Mouse (Mus musculus) large intestine, adult 2 months (tissue): ENCODE data around the gene Rasl11b. TPM values are rescaled to one million over a fixed set of nuclear protein-coding genes. Genes with fewer than 3 reads are reported as not detected.

Experiments used
- DNase-seq: peaks from one replicate; pipeline ENCODE4 v3.0.0-alpha.2; 2012; ENCODE audit warnings: low read depth, low spot score
- WGBS: fragments of 180-500 bp; shearing (Covaris S2); methylation state at CpG from one replicate; pipeline ENCODE4 v1.1.7; 2018; 5-methylcytosine and 5-hydroxymethylcytosine counted together
- polyA plus RNA-seq: library from polyadenylated mRNA; depleted of rRNA; stranded (reverse); fragments of >200 nt; gene quantifications from 2 replicates; pipeline ENCODE4 v1.2.3, GENCODE M21; 2012; rRNA removed

The Rasl11b gene
- 7.3 and 7.9 TPM in 2 replicates for polyA plus RNA-seq

GRCm38 (mm10) chr5:74194841-74195613, at the start of gene Rasl11b:
Rasl11b (plus strand) TSS chr5:74195286.
- 1% methylated on average over 82 of the region's 82 CpGs for WGBS
- peak; percentile 37 for DNase-seq

DNA sequence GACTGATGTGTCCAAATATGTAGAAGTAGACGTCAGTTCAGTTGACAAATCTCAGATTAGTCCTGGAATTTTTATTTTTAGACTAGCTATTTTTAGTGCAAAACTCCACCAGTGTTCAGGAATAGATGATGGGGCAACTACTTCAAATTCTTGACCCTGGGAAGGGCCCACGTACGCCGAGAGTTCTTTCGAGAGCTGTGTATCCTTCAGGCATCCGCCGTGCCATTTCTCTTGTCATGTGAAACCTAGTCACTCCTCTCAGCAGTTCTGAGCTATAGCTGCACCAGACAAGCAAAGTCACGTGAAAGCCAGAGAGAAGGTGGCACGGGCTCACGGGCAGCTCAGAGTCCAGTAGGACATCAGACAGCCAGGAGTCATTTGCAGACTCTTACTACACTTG, 47.5 kb upstream of the Rasl11b start:
- WGBS: 77% methylated on average over 10 of the region's 10 CpGs
- no peak for DNase-seq

DNA sequence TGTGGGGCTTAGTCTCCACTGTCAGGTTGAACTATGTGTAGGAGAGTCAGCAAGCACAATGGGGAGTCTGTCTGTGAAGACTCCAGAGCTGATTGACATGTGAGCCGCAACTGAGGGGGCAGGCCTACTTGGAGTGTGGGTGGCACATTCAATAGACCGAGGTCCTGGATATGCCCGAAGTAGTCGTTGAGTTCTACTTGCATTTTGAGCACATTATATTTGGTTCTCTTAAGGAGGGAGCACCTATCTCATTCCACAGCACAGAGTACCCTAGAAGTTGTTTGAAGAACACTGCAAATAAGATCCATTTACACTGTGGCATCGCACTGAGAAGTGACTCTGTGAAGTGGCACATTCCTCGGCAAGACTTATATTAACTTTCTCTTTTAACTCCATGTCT, 45.1 kb upstream of the Rasl11b start:
- 85% methylated on average over 6 of the region's 6 CpGs for WGBS
- DNase-seq: no peak

DNA sequence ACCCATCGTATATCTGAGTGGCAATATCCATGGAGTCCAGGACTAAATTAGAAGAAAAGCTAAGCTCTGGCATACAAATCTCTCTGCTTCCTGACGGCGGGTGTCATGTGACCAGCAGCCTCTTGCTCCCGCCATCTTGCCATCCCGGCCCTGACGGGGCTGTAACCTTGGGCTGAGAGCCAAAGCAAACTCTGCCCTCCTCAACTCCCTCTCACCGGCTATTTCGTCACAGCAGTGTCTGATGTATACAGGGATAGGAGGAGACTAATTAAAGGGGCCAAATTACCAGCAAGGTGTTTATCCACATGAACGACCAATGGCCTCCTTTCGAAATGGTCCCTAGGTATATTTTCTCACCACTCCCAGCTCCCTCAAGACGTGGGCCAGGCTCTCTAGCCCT, 43.3 kb upstream of the Rasl11b start:
- DNase-seq: no peak
- 48% methylated on average over 11 of the region's 11 CpGs for WGBS

DNA sequence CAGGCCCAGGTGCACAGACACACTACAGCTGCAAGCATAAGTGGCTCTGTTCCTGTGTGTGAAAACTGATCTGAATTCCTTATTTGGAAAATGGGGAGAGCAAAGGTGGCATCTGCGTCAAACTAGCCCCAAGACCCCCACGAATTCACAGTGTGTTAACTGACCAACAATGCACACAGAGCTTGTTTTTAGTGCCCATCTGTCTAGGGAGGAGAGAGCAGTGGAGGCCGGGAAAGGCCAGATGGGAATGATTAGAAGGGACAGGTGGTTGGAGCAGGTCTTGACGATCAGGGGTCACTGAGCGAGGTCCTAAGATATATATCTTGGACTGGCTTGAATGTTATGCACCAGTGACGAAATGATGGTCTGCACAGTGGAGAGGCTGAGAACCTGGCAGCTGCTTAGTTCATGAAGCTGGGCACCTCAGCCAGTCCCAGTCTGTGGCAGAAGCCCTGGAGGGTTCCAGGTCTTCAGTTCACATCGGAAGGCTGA, 39.2 kb upstream of the Rasl11b start:
- no peak for DNase-seq
- WGBS: 84% methylated on average over 7 of the region's 7 CpGs

GRCm38 (mm10) chr5:74158929-74159632, 36.0 kb upstream of the Rasl11b start:
- DNase-seq: no peak
- 82% methylated on average over 6 of the region's 6 CpGs for WGBS

GRCm38 (mm10) chr5:74159906-74160305, 35.2 kb upstream of the Rasl11b start:
- no peak for DNase-seq
- WGBS: 59% methylated on average over 7 of the region's 7 CpGs

DNA sequence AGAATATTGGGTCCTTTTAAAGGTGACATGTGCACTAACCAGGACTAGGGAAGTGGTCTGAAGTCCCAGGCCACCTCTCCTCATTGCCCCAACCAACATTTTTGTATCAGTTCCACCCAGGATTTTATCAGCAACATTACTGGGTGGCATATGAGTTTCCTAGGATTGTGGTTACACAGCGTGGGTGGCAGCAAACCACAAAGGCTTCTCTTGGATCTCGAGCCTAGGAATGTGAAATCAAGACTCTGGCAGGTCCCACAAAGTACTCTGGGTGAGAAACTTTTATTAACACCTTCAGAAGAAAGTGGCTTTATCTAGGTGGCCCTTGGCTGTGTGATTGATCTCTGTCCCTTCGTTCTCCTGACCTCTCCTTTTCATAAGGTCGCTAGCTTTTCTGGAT, 34.7 kb upstream of the Rasl11b start:
- WGBS: 88% methylated on average over 4 of the region's 4 CpGs

DNA sequence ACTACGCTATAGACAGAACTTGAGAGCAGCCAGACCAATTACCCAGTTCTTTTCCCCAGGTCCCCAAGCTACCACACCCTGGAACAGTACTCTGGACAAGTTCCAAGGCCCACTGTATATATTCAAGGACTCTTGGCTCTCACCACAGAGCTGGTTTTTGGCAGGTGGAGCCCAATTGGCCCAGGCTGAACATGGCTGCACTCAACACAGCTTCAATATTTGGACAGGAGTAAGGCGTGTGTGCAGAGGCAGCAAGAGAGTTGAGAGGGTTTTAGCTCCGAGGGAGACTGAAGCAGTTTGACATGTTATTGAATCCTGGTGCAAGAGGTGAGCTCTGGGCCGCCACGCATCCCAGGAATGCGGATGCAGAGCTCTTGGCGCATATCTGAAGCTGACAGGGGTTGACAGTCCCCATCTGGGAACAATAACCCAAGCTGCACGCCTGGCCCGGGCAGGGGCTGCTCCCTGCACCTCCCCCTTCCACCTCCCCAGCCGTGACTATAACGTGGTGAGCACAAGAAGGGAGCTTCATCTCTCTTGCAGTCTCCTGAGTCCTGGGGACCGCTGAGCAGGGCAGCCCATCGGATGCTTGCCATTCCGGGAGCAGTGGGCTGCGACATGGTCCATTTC, 33.7 kb upstream of the Rasl11b start:
- peak; percentile 33 for DNase-seq
- 17% methylated on average over 15 of the region's 15 CpGs for WGBS

More for the DNA sequence above, 34.7 kb upstream of the Rasl11b start:
- DNase-seq: no peak

GRCm38 (mm10) chr5:74162013-74162412, 33.1 kb upstream of the Rasl11b start:
- 81% methylated on average over 3 of the region's 3 CpGs for WGBS
- no peak for DNase-seq

GRCm38 (mm10) chr5:74163141-74163540, 31.9 kb upstream of the Rasl11b start:
- 48% methylated on average over 6 of the region's 6 CpGs for WGBS
- DNase-seq: peak; percentile 25

DNA sequence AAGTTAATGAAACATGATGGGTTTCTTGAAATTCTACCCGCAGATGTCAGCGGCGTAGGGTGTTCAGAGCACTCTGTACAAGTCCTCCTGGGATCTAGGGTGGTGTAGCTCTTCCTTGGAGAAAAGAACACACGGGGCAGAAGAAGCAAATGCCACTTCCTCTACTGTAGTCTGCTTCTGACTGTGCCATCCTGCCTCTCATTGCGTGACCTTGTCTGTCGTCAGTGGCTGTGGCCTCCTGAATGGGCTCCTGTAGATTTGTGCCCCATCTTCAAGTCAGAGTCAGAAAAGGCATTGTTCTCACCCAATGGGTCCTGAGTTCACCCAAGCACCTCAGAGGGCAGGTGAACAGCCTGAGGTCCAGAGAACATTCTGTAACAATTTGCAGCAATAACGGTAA, 30.5 kb upstream of the Rasl11b start:
- WGBS: 88% methylated on average over 7 of the region's 7 CpGs
- no peak for DNase-seq

DNA sequence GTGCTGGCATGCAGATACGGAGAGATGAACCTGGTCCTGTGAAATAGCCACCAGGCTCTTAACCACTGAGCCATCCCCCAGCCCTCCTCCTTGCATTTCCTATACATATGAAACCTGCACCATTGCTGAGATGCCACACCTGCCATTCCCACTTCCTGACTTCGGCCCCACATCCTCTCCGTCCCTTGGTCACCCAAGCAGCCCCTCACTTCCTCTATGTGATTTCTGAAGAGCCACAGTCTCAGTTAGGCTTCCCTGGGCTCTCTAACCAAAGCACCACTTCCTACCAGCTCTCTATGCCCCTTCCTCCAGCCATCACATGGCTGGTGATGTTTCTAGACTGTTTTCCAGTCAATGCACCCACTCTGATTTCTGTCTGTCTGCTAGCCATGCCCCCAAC, 28.4 kb upstream of the Rasl11b start:
- no peak for DNase-seq
- 77% methylated on average over 3 of the region's 3 CpGs for WGBS

DNA sequence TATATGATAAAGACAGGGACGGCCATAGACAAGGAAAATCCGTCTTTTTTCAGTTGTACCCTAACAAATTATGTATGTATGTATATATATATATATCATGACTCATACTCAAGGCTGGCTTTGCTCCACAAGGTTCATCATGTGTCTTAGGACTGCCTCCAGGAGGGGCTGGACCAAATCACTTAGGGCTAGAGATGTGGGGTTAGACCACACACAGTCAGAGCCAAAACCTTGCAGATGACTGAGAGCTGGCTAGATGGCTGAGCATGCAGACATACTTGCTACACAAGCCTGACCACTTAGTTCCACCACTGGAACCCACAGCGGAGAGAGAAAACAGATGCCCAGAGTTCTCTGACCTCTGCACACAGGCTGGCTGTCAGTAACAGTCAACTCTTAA, 27.0 kb upstream of the Rasl11b start:
- DNase-seq: no peak
- WGBS: 82% methylated on average over 3 of the region's 3 CpGs

GRCm38 (mm10) chr5:74171768-74172167, 23.3 kb upstream of the Rasl11b start:
- no peak for DNase-seq
- 69% methylated on average over 9 of the region's 9 CpGs for WGBS

- no peak for DNase-seq
- 60% methylated on average over 12 of the region's 12 CpGs for WGBS
Measured at GRCm38 (mm10) chr5:74172208-74172607, 22.9 kb upstream of the Rasl11b start.

GRCm38 (mm10) chr5:74173162-74173844, 21.8 kb upstream of the Rasl11b start:
- 71% methylated on average over 18 of the region's 18 CpGs for WGBS
- DNase-seq: no peak

GRCm38 (mm10) chr5:74175526-74176270, 19.4 kb upstream of the Rasl11b start:
- WGBS: 50% methylated on average over 14 of the region's 14 CpGs

GRCm38 (mm10) chr5:74180216-74180615, 14.9 kb upstream of the Rasl11b start:
- DNase-seq: no peak
- 77% methylated on average over 10 of the region's 10 CpGs for WGBS

More at GRCm38 (mm10) chr5:74175526-74176270, 19.4 kb upstream of the Rasl11b start:
- DNase-seq: no peak
